Mouse (Mus musculus) lung, embryonic 14.5 days (tissue): ENCODE results near the gene Synpr. TPM values are rescaled to one million over a fixed set of nuclear protein-coding genes. Genes with fewer than 3 reads are reported as not detected.

Source experiments
- ATAC-seq: fragments of 200-750 bp; cut with Nextera tagmentation; 2 replicates; pipeline ENCODE4 v1.8.0; 2017; ENCODE audit warnings: mild to moderate bottlenecking, moderate TSS enrichment, moderate library complexity; ENCODE audit not compliant: insufficient read depth
- DNase-seq: peaks from one replicate; pipeline ENCODE4 v3.0.0-alpha.2; 2015
- H3K27ac ChIP-seq: fragments of 300-500 bp; sonication (generic); 2 replicates; pipeline ENCODE4 v1.5.1; 2014; ENCODE audit warnings: low read depth, mild to moderate bottlenecking, moderate library complexity
- H3K27me3 ChIP-seq: fragments of 300-500 bp; sonication (generic); 2 replicates; pipeline ENCODE4 v1.6.1; 2014; ENCODE audit warnings: low read length, control low read depth; ENCODE audit not compliant: insufficient read depth
- H3K36me3 ChIP-seq: fragments of 300-500 bp; sonication (generic); 2 replicates; pipeline ENCODE4 v1.6.1; 2014; ENCODE audit warnings: control low read depth; ENCODE audit not compliant: insufficient read depth
- H3K4me1 ChIP-seq: fragments of 300-500 bp; sonication (generic); 2 replicates; pipeline ENCODE4 v1.6.1; 2014; ENCODE audit warnings: antibody characterized with exemption, control low read depth; ENCODE audit not compliant: insufficient read depth
- H3K4me2 ChIP-seq: fragments of 300-500 bp; sonication (generic); 2 replicates; pipeline ENCODE4 v1.6.1; 2014; ENCODE audit warnings: mild to moderate bottlenecking
- H3K4me3 ChIP-seq: fragments of 300-500 bp; sonication (generic); 2 replicates; pipeline ENCODE4 v1.5.1; 2014; ENCODE audit warnings: low read depth, low read length
- H3K9ac ChIP-seq: fragments of 300-500 bp; sonication (generic); 2 replicates; pipeline ENCODE4 v1.6.1; 2014
- H3K9me3 ChIP-seq: fragments of 300-500 bp; sonication (generic); 2 replicates; pipeline ENCODE4 v1.6.1; 2016; ENCODE audit warnings: low read depth, low read length, control low read depth
- CTCF ChIP-seq: IDR thresholded peaks from 2 replicates; pipeline ENCODE4 v1.5.1; 2016; ENCODE audit warnings: antibody characterized with exemption, low read depth
- WGBS: fragments of 180-500 bp; shearing (Covaris S2); extraction: QIAGEN DNeasy Blood & Tissue Kit; methylation state at CpG from one replicate; pipeline ENCODE4 v1.1.7; 2014; 5-methylcytosine and 5-hydroxymethylcytosine counted together
- polyA plus RNA-seq: library from polyadenylated mRNA; unstranded; fragments of >200 nt; fragmentation: Nextera tagmentation; extraction: Ambion mirVana; gene quantifications from 2 replicates; pipeline ENCODE4 v1.2.1, GENCODE M21; 2014

Synpr gene
- polyA plus RNA-seq, 1 experiment from 2014 or later = 2.8 TPM

GRCm38 (mm10) chr14:13354154-13354553 lies 69.6 kb downstream of the Synpr start:
- Histone ChIP-seq H3K27me3 (no peaks in the 10 kb centered on the region), H3K9me3 (no peaks in the 10 kb centered on the region), H3K4me2 (no peak overlapping the region), H3K9ac (no peak overlapping the region), H3K27ac (no peak overlapping the region), H3K4me1 (no peaks in the 10 kb centered on the region), H3K4me3 (no peak overlapping the region), H3K36me3 (no peaks in the 10 kb centered on the region)
- DNase-seq (peak; percentile 80), ATAC-seq (peak; percentile 36; the same call in 1 of the 2 replicates)
- TF ChIP-seq CTCF = peak; percentile 82
- 29% methylated on average over 5 of the region's 5 CpGs for WGBS

GRCm38 (mm10) chr14:13355569-13356362 lies 71.2 kb downstream of the Synpr start:
- ATAC-seq = peak; percentile 62; the same call in 1 of the 2 replicates
- Histone ChIP-seq H3K36me3 (no peaks in the 10 kb centered on the region), H3K4me1 (no peaks in the 10 kb centered on the region), H3K27me3 (no peaks in the 10 kb centered on the region), H3K4me3 (no peak overlapping the region), H3K9ac (no peak overlapping the region), H3K9me3 (no peaks in the 10 kb centered on the region), H3K4me2 (no peak overlapping the region), H3K27ac (no peak overlapping the region)
- peak; percentile 91 for TF ChIP-seq CTCF
- peak; percentile 92 for DNase-seq
- 10% methylated on average over 7 of the region's 7 CpGs for WGBS

GRCm38 (mm10) chr14:13357101-13357667 lies 72.6 kb downstream of the Synpr start:
- Histone ChIP-seq H3K27ac (no peak overlapping the region), H3K9ac (no peak overlapping the region), H3K4me2 (no peak overlapping the region), H3K27me3 (no peaks in the 10 kb centered on the region), H3K9me3 (no peaks in the 10 kb centered on the region), H3K36me3 (no peaks in the 10 kb centered on the region), H3K4me1 (no peaks in the 10 kb centered on the region), H3K4me3 (no peak overlapping the region)
- no peak for DNase-seq
- no peak for ATAC-seq
- 69% methylated on average over 5 of the region's 5 CpGs for WGBS
- TF ChIP-seq CTCF = no peak

GRCm38 (mm10) chr14:13358037-13358436 lies 73.5 kb downstream of the Synpr start:
- TF ChIP-seq CTCF = no peak
- Histone ChIP-seq H3K27me3 (no peaks in the 10 kb centered on the region), H3K36me3 (no peaks in the 10 kb centered on the region), H3K4me1 (no peaks in the 10 kb centered on the region), H3K27ac (no peak overlapping the region), H3K9ac (no peak overlapping the region), H3K9me3 (no peaks in the 10 kb centered on the region), H3K4me2 (no peak overlapping the region), H3K4me3 (no peak overlapping the region)
- ATAC-seq (no peak), DNase-seq (no peak)
- 61% methylated on average over 2 of the region's 2 CpGs for WGBS

- no peak for TF ChIP-seq CTCF
Measured at GRCm38 (mm10) chr14:13361184-13361583, 76.6 kb downstream of the Synpr start.

DNA sequence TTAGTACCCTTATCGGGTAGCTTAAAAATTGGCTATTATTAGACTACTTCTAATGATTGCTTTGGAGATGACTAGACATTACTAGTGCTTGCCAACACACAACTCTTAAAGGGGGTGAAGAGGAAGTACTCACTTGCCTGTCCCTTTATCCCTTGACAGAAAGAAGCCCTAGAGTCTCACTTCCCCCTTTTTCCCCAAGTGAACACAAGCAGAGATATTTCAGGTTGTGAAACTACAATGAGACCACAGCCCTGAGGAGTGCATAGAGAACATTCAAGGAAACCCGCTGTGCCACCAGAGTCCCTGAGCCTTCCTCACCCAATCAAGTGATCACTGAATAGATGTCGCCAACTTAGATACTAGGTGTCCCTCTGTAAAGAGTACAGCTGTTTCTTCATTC lies 77.1 kb downstream of the Synpr start:
- ATAC-seq (no peak), DNase-seq (peak; percentile 3)
- no peak overlapping the region for H3K4me2 ChIP-seq
- H3K9ac ChIP-seq = no peak overlapping the region
- no peaks in the 10 kb centered on the region for H3K36me3 ChIP-seq
- H3K9me3 ChIP-seq = no peaks in the 10 kb centered on the region
- H3K27ac ChIP-seq = no peak overlapping the region
- H3K27me3 ChIP-seq = no peaks in the 10 kb centered on the region
- no peaks in the 10 kb centered on the region for H3K4me1 ChIP-seq
- WGBS = 89% methylated on average over 3 of the region's 3 CpGs
- TF ChIP-seq CTCF = no peak
- no peak overlapping the region for H3K4me3 ChIP-seq

More at GRCm38 (mm10) chr14:13361184-13361583, 76.6 kb downstream of the Synpr start:
- Histone ChIP-seq H3K4me1 (no peaks in the 10 kb centered on the region), H3K4me3 (no peak overlapping the region), H3K9me3 (no peaks in the 10 kb centered on the region), H3K9ac (no peak overlapping the region), H3K27me3 (no peaks in the 10 kb centered on the region), H3K36me3 (no peaks in the 10 kb centered on the region), H3K4me2 (no peak overlapping the region), H3K27ac (no peak overlapping the region)
- ATAC-seq (no peak), DNase-seq (no peak)

DNA sequence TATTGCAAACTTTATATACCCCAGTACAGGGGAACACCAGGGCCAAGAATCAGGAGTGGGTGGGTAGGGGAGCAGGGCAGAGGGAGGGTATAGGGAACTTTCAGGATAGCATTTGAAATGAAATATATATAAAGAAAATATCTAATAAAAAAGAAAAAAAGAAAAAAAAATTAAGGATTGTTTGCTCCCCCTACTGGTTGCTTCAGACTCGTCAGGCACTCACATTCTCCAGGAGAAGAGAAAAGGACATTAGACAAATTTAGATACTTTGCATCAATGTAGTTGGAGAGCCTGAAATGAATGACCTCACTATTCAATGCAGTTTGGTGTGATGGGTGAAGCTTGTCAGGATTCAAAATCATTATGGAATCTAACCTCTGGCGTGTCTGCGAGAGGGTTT lies 83.7 kb downstream of the Synpr start:
- no peak for DNase-seq
- Histone ChIP-seq H3K36me3 (no peaks in the 10 kb centered on the region), H3K27me3 (no peaks in the 10 kb centered on the region), H3K9ac (no peak overlapping the region), H3K9me3 (no peaks in the 10 kb centered on the region), H3K4me1 (no peaks in the 10 kb centered on the region), H3K4me2 (no peak overlapping the region), H3K4me3 (no peak overlapping the region), H3K27ac (no peak overlapping the region)
- TF ChIP-seq CTCF = peak; percentile 13; the same call in 1 of the 2 replicates
- no peak for ATAC-seq
- WGBS = 76% methylated on average over 3 of the region's 3 CpGs
